Mouse (Mus musculus): ENCODE measurements around the gene Mfap3. TPM values are rescaled to one million over a fixed set of nuclear protein-coding genes. Genes with fewer than 3 reads are reported as not detected.

Gene Mfap3
- polyA plus RNA-seq, 1 experiment = 6.4 TPM

DNA sequence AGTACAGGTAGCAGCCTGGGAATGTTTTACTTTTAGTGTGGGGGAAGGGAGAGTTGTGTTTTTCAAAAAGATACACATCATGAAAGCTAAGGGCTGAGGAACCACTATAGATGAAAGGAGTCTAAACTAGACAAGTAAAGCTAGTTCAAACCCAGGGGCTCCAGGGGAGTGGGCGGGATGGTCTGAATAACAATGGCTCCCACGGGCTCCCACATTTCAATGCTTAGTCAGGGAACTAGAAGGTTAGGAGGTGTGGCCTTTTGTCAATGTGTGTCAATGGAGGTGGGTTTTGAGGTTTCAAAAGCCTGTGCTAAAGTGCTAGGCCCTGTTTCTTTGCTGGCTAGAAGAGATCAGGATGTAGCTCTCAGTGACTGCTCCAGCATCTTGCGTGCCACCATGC is 20.8 kb upstream of the Mfap3 start:
- TF ChIP-seq E2F4 (IDR thresholded peaks at IDR 0.05; ENCODE audit: insufficient read depth) = no peak
- H3K4me3 ChIP-seq = no peak overlapping the region
- H3ac ChIP-seq (ENCODE audit: control insufficient read depth, insufficient read length) = no peak overlapping the region
- H3K27me3 ChIP-seq (ENCODE audit: control insufficient read depth, insufficient read depth, insufficient read length) = no peaks in the 10 kb centered on the region
- H3K79me2 ChIP-seq (ENCODE audit: control insufficient read depth, insufficient read depth) = no peaks in the 10 kb centered on the region
- H3K36me3 ChIP-seq (ENCODE audit: control insufficient read depth, insufficient read depth) = peaks cover 11% of the 10 kb centered on the region
- H3K4me2 ChIP-seq (ENCODE audit: low read depth) = no peak overlapping the region

- H3ac ChIP-seq (ENCODE audit: control insufficient read depth, insufficient read length) = no peak overlapping the region
- H3K79me2 ChIP-seq (ENCODE audit: control insufficient read depth, insufficient read depth) = no peaks in the 10 kb centered on the region
- H3K4me2 ChIP-seq (ENCODE audit: low read depth) = no peak overlapping the region
- H3K4me3 ChIP-seq = no peak overlapping the region
- TF ChIP-seq TCF3 (IDR thresholded peaks at IDR 0.05; ENCODE audit: insufficient read length, low read depth) (no peak), POLR2AphosphoS2 (IDR thresholded peaks at IDR 0.05; ENCODE audit: insufficient read length, low read depth) (no peak), E2F4 (IDR thresholded peaks at IDR 0.05; ENCODE audit: insufficient read depth) (no peak), MYOD1 (IDR thresholded peaks at IDR 0.05; ENCODE audit: control insufficient read depth in 1 of 3, insufficient read length in 2 of 3, low read depth in 2 of 3) (no peak), REST (IDR thresholded peaks at IDR 0.05; ENCODE audit: insufficient read depth, insufficient read length) (no peak), MYOG (IDR thresholded peaks at IDR 0.05; ENCODE audit: control insufficient read depth in 1 of 3, insufficient read depth in 1 of 3, insufficient read length in 2 of 3, low read depth in 2 of 3) (no peak), MAX (IDR thresholded peaks at IDR 0.05; ENCODE audit: low read depth) (no peak), USF1 (IDR thresholded peaks at IDR 0.05; ENCODE audit: low read depth) (no peak), CEBPB (IDR thresholded peaks at IDR 0.05; ENCODE audit: insufficient read depth, poor library complexity, severe bottlenecking) (no peak)
- no peaks in the 10 kb centered on the region for H3K27me3 ChIP-seq (ENCODE audit: control insufficient read depth, insufficient read depth, insufficient read length)
- peaks cover 11% of the 10 kb centered on the region for H3K36me3 ChIP-seq (ENCODE audit: control insufficient read depth, insufficient read depth)
Observed at GRCm38 (mm10) chr11:57498215-57498614, 20.2 kb upstream of the Mfap3 start.

- Histone ChIP-seq H3K4me3 (no peak overlapping the region), H3K27me3 (ENCODE audit: control insufficient read depth, insufficient read depth, insufficient read length) (no peaks in the 10 kb centered on the region), H3ac (ENCODE audit: control insufficient read depth, insufficient read length) (no peak overlapping the region), H3K4me2 (ENCODE audit: low read depth) (no peak overlapping the region), H3K36me3 (ENCODE audit: control insufficient read depth, insufficient read depth) (peaks cover 34% of the 10 kb centered on the region), H3K79me2 (ENCODE audit: control insufficient read depth, insufficient read depth) (no peaks in the 10 kb centered on the region)
- TF ChIP-seq MYOG (IDR thresholded peaks at IDR 0.05; ENCODE audit: control insufficient read depth in 1 of 3, insufficient read depth in 1 of 3, insufficient read length in 2 of 3, low read depth in 2 of 3) (no peak), SRF (IDR thresholded peaks at IDR 0.05; ENCODE audit: control insufficient read depth, insufficient read length, low read depth) (no peak), USF1 (IDR thresholded peaks at IDR 0.05; ENCODE audit: low read depth) (no peak), POLR2AphosphoS2 (IDR thresholded peaks at IDR 0.05; ENCODE audit: insufficient read length, low read depth) (no peak), TCF12 (IDR thresholded peaks at IDR 0.05; ENCODE audit: insufficient read depth, poor library complexity, severe bottlenecking) (no peak), POLR2A (IDR thresholded peaks at IDR 0.05; ENCODE audit: insufficient read length, low read depth) (no peak), TCF3 (IDR thresholded peaks at IDR 0.05; ENCODE audit: insufficient read length, low read depth) (no peak), REST (IDR thresholded peaks at IDR 0.05; ENCODE audit: insufficient read depth, insufficient read length) (no peak), E2F4 (IDR thresholded peaks at IDR 0.05; ENCODE audit: insufficient read depth) (no peak), CEBPB (IDR thresholded peaks at IDR 0.05; ENCODE audit: insufficient read depth, poor library complexity, severe bottlenecking) (no peak), MAX (IDR thresholded peaks at IDR 0.05; ENCODE audit: low read depth) (no peak), MYOD1 (IDR thresholded peaks at IDR 0.05; ENCODE audit: control insufficient read depth in 1 of 3, insufficient read length in 2 of 3, low read depth in 2 of 3) (no peak)
Observed at GRCm38 (mm10) chr11:57503155-57503554, 15.3 kb upstream of the Mfap3 start.

- Histone ChIP-seq H3K4me2 (ENCODE audit: low read depth) (no peak overlapping the region), H3K27me3 (ENCODE audit: control insufficient read depth, insufficient read depth, insufficient read length) (no peaks in the 10 kb centered on the region), H3ac (ENCODE audit: control insufficient read depth, insufficient read length) (no peak overlapping the region), H3K36me3 (ENCODE audit: control insufficient read depth, insufficient read depth) (peaks cover 57% of the 10 kb centered on the region), H3K79me2 (ENCODE audit: control insufficient read depth, insufficient read depth) (no peaks in the 10 kb centered on the region), H3K4me3 (no peak overlapping the region)
- TF ChIP-seq USF1 (IDR thresholded peaks at IDR 0.05; ENCODE audit: low read depth) (no peak), MYOD1 (IDR thresholded peaks at IDR 0.05; ENCODE audit: control insufficient read depth in 1 of 3, insufficient read length in 2 of 3, low read depth in 2 of 3) (no peak), POLR2AphosphoS2 (IDR thresholded peaks at IDR 0.05; ENCODE audit: insufficient read length, low read depth) (no peak)
Observed at GRCm38 (mm10) chr11:57506899-57507298, 11.6 kb upstream of the Mfap3 start.

DNA sequence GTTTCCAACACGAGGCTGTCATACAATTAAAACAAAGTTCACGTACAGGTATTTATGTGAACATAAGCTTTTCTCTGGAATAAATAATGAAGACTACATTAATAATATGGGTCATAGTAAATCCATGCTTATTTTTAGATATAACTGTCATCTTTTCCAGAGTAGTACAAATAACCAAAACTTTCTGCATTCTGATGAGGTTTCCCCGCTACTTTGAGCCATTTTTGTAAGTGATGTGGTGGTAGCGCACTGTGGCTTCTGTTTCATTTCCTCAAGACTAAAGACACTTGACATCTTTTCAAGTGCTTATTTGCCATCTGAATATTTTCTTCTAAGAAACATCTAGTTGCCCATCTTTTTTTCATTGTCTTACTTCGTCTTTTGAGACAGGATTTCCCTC is 3.2 kb upstream of the Mfap3 start:
- TF ChIP-seq POLR2AphosphoS2 (IDR thresholded peaks at IDR 0.05; ENCODE audit: insufficient read length, low read depth) (no peak), TCF12 (IDR thresholded peaks at IDR 0.05; ENCODE audit: insufficient read depth, poor library complexity, severe bottlenecking) (no peak), SRF (IDR thresholded peaks at IDR 0.05; ENCODE audit: control insufficient read depth, insufficient read length, low read depth) (no peak), E2F4 (IDR thresholded peaks at IDR 0.05; ENCODE audit: insufficient read depth) (no peak), REST (IDR thresholded peaks at IDR 0.05; ENCODE audit: insufficient read depth, insufficient read length) (no peak), MYOD1 (IDR thresholded peaks at IDR 0.05; ENCODE audit: control insufficient read depth in 1 of 3, insufficient read length in 2 of 3, low read depth in 2 of 3) (no peak), TCF3 (IDR thresholded peaks at IDR 0.05; ENCODE audit: insufficient read length, low read depth) (no peak), USF1 (IDR thresholded peaks at IDR 0.05; ENCODE audit: low read depth) (no peak), MAX (IDR thresholded peaks at IDR 0.05; ENCODE audit: low read depth) (no peak), MYOG (IDR thresholded peaks at IDR 0.05; ENCODE audit: control insufficient read depth in 1 of 3, insufficient read depth in 1 of 3, insufficient read length in 2 of 3, low read depth in 2 of 3) (no peak), CEBPB (IDR thresholded peaks at IDR 0.05; ENCODE audit: insufficient read depth, poor library complexity, severe bottlenecking) (no peak), POLR2A (IDR thresholded peaks at IDR 0.05; ENCODE audit: insufficient read length, low read depth) (no peak)
- peaks cover 13% of the 10 kb centered on the region for H3K36me3 ChIP-seq (ENCODE audit: control insufficient read depth, insufficient read depth)
- peaks cover 36% of the 10 kb centered on the region for H3K79me2 ChIP-seq (ENCODE audit: control insufficient read depth, insufficient read depth)
- H3ac ChIP-seq (ENCODE audit: control insufficient read depth, insufficient read length) = no peak overlapping the region
- H3K4me3 ChIP-seq = no peak overlapping the region
- no peak overlapping the region for H3K4me2 ChIP-seq (ENCODE audit: low read depth)
- H3K27me3 ChIP-seq (ENCODE audit: control insufficient read depth, insufficient read depth, insufficient read length) = no peaks in the 10 kb centered on the region

Data from myocyte (in vitro differentiated cells).